In genomic region chr12:5266773-5267172, GRCm38 (mm10) we compare ENCODE assay signal across 18 mouse cellular contexts.
DNase-seq lines count a peak whose midpoint lies in the region; ATAC-seq and TF ChIP-seq lines count a peak whose summit lies in the region.
"Had no signal": no experiment of that assay in that cellular context is flagged by ENCODE, and none has a peak within 500 bp of the region (broad histone marks: within the 10 kb centered on the region; RNA-seq: fewer than 3 reads in every experiment).

No protein-coding gene starts in this region.

- 22% methylated on average over 4 of the region's 4 CpGs for WGBS in heart, embryonic 10.5 days
- 82% methylated on average over 4 of the region's 4 CpGs for WGBS in embryonic facial prominence, embryonic 10.5 days
- 50% methylated on average over 4 of the region's 4 CpGs for WGBS in stomach, embryonic 14.5 days

- H3K36me3 ChIP-seq in heart, embryonic 10.5 days = no peaks in the 10 kb centered on the region
- H3K36me3 ChIP-seq in embryonic facial prominence, embryonic 10.5 days (replicated peaks) = 0 out of 2 replicates have a peak, but pooled peaks cover 3% of the 10 kb centered on the region
- H3K36me3 ChIP-seq in stomach, embryonic 14.5 days (ENCODE audit: control insufficient read depth, insufficient read depth, low read length) = no peaks in the 10 kb centered on the region
- H3K36me3 ChIP-seq: forebrain, embryonic 15.5 days; limb, embryonic 13.5 days; liver, embryonic 15.5 days had no signal

- H3K9me3 ChIP-seq in heart, embryonic 10.5 days = no peaks in the 10 kb centered on the region
- 0 out of 2 replicates have a peak, but pooled peaks cover 3% of the 10 kb centered on the region for H3K9me3 ChIP-seq in embryonic facial prominence, embryonic 10.5 days
- H3K9me3 ChIP-seq in stomach, embryonic 14.5 days (ENCODE audit: control insufficient read depth, low read depth, low read length) = no peaks in the 10 kb centered on the region
- H3K9me3 ChIP-seq: forebrain, embryonic 15.5 days; liver, embryonic 15.5 days; megakaryocyte, embryonic 14.5 days had no signal

- intact Hi-C loops in left cerebral cortex, adult 2 months (cut with DNase I) = no loop called here
- intact Hi-C loops in left cerebral cortex, postnatal 4 days (cut with DNase I) = no loop called here
- intact Hi-C loops in gastrocnemius, adult 2 months (cut with DNase I) = no loop called here

- TF ChIP-seq CTCF in left cerebral cortex, adult 2 months (IDR thresholded peaks at IDR 0.05) = no peak
- no peak for TF ChIP-seq CTCF in gastrocnemius, adult 2 months (IDR thresholded peaks at IDR 0.05)

- H3K9ac ChIP-seq in stomach, embryonic 14.5 days (replicated peaks; ENCODE audit: low read depth, low read length) = no peak overlapping the region
- H3K9ac ChIP-seq: forebrain, embryonic 15.5 days; limb, embryonic 13.5 days; liver, embryonic 15.5 days had no signal

- peak overlapping the region; percentile 67; the same call in 1 of the 2 replicates for H3K27ac ChIP-seq in heart, embryonic 10.5 days
- H3K27ac ChIP-seq in left cerebral cortex, adult 2 months = peak overlapping the region; percentile 92
- peak overlapping the region; percentile 82 for H3K27ac ChIP-seq in embryonic facial prominence, embryonic 10.5 days (replicated peaks)
- H3K27ac ChIP-seq in stomach, embryonic 14.5 days (ENCODE audit: low read length) = no peak overlapping the region
- H3K27ac ChIP-seq in gastrocnemius, adult 2 months = no peak overlapping the region
- H3K27ac ChIP-seq: forebrain, embryonic 15.5 days; liver, embryonic 15.5 days had no signal

- ATAC-seq in stomach, embryonic 14.5 days (ENCODE audit: insufficient number of reproducible peaks, insufficient read depth, low FRiP score, low read depth) = peak; percentile 57; the same call in 1 of the 2 replicates
- ATAC-seq: forebrain, embryonic 15.5 days had no signal

- no peak overlapping the region for H3K4me2 ChIP-seq in stomach, embryonic 14.5 days (replicated peaks; ENCODE audit: low read depth, low read length)
- H3K4me2 ChIP-seq: forebrain, embryonic 15.5 days; limb, embryonic 13.5 days; liver, embryonic 15.5 days had no signal

- no peak overlapping the region for H3K4me3 ChIP-seq in heart, embryonic 10.5 days
- no peak overlapping the region for H3K4me3 ChIP-seq in left cerebral cortex, adult 2 months
- no peak overlapping the region for H3K4me3 ChIP-seq in embryonic facial prominence, embryonic 10.5 days
- no peak overlapping the region for H3K4me3 ChIP-seq in stomach, embryonic 14.5 days (ENCODE audit: low read depth, low read length)
- H3K4me3 ChIP-seq in gastrocnemius, adult 2 months = no peak overlapping the region
- H3K4me3 ChIP-seq: forebrain, embryonic 15.5 days; limb, embryonic 13.5 days; liver, embryonic 15.5 days; megakaryocyte, embryonic 14.5 days had no signal

- peaks cover 23% of the 10 kb centered on the region for H3K4me1 ChIP-seq in heart, embryonic 10.5 days
- peaks cover 42% of the 10 kb centered on the region for H3K4me1 ChIP-seq in embryonic facial prominence, embryonic 10.5 days
- H3K4me1 ChIP-seq in stomach, embryonic 14.5 days (ENCODE audit: control insufficient read depth, insufficient read depth, low read length) = peaks cover 4% of the 10 kb centered on the region; the same call in 1 of the 2 replicates
- H3K4me1 ChIP-seq: liver, embryonic 15.5 days; megakaryocyte, embryonic 14.5 days had no signal

- no peaks in the 10 kb centered on the region for H3K27me3 ChIP-seq in heart, embryonic 10.5 days (ENCODE audit: insufficient read depth, poor library complexity, severe bottlenecking)
- no peaks in the 10 kb centered on the region for H3K27me3 ChIP-seq in embryonic facial prominence, embryonic 10.5 days (replicated peaks; ENCODE audit: low read depth, poor library complexity, severe bottlenecking)
- no peaks in the 10 kb centered on the region for H3K27me3 ChIP-seq in stomach, embryonic 14.5 days (ENCODE audit: control insufficient read depth, insufficient read depth, low read length)
- H3K27me3 ChIP-seq: forebrain, embryonic 15.5 days; limb, embryonic 13.5 days; liver, embryonic 15.5 days; megakaryocyte, embryonic 14.5 days had no signal

- no peak for DNase-seq in heart, embryonic 10.5 days (ENCODE audit: low spot score)
- no peak for DNase-seq in heart, adult 9 months (ENCODE audit: low spot score in 2 of 2)
- DNase-seq in left cerebral cortex, adult 2 months (ENCODE audit: extremely low spot score in 1 of 2, low spot score in 2 of 2) = no peak
- DNase-seq in left cerebral cortex, postnatal 4 days = no peak
- DNase-seq in embryonic facial prominence, embryonic 10.5 days (ENCODE audit: low spot score) = no peak
- DNase-seq in gastrocnemius, adult 2 months = no peak
- DNase-seq: adrenal gland, adult 8-10 months; cerebellum, adult 11-12 months; cerebellum, postnatal 25 days; kidney, adult 8-10 months; kidney, postnatal 4 days; lung, postnatal 14 days; thymus, postnatal 25 days had no signal

Comparison
In these comparisons a context has a peak if more than half of its experiments do, and no peak if none do; other contexts are left out.
1. H3K27ac ChIP-seq: peak in heart, embryonic 10.5 days (single experiment), left cerebral cortex, adult 2 months (single experiment) and embryonic facial prominence, embryonic 10.5 days (single experiment); none in stomach, embryonic 14.5 days (single experiment) and gastrocnemius, adult 2 months (single experiment).